Mouse (Mus musculus): ENCODE measurements at regions not wholly inside any gene's neighbourhood (a gene's known extent, or its start where the extent isn't known, plus 50 kb on each side); places are given as distances from the start of the nearest gene placed in this dataset.

DNA sequence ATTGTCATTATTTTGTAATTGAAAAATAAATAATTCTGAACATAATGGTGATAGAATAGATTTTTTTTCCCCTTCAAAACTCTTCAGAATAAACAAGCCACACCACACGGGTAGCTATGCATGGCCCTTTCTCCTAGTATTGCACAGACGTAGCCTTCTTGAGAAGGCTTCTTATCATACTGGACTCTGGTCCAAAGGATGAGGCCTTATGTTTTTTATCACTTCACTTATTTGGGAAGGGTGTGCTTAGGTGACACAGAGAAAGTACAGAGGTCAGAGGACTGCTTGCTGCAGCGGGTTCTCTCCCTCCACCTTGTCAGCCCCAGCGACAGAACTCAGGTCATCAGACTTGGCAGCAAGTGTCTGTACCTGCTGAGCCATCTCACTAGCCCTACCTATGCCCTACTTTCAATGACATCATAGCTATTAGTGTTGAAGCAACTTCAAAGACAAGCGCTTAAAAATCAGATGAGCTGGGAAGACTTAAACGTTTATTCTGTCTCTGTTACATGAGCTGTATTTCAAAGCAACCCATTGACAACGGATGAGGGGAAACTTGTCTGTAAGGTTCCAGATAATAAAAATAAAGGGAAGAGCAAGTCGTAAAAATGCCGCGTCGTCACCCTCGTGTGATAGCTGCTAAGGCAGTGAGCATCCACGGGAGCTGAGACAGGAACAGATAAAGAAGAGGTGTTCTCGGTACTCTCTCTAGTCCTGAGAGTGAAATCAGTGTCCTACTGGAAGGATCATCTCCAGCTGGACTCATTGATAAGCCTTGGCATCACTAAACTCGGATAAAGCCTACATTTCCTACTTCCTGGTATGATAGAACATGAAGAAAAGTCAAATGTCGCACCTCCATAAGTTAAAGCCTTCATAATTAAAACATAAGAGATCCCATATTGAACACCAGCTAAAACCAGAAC, 226.2 kb downstream of the Sp3 start:
- DNase-seq (ENCODE audit: low spot score in 2 of 2), result no peak

DNA sequence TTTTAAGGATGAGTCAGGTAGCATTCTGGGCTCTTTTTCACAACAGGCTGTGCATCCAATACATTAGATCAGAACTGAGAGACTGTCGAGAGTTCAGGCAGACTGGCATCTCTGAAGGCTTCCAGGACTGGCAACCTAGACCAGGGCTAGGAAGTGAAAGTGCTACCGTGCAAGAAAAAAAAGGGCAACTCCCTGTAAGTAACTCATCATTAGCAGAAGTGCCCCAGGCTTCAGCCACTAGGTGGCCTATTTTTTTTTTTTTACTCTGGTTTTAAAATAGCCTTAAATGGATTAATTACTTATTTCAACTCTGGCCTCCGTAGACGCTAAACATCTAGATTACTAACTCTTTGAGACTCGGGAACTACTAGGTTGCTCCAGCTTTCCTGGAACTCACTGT, 216.8 kb downstream of the Sp3 start:
- DNase-seq (ENCODE audit: low spot score in 2 of 2), result no peak

DNA sequence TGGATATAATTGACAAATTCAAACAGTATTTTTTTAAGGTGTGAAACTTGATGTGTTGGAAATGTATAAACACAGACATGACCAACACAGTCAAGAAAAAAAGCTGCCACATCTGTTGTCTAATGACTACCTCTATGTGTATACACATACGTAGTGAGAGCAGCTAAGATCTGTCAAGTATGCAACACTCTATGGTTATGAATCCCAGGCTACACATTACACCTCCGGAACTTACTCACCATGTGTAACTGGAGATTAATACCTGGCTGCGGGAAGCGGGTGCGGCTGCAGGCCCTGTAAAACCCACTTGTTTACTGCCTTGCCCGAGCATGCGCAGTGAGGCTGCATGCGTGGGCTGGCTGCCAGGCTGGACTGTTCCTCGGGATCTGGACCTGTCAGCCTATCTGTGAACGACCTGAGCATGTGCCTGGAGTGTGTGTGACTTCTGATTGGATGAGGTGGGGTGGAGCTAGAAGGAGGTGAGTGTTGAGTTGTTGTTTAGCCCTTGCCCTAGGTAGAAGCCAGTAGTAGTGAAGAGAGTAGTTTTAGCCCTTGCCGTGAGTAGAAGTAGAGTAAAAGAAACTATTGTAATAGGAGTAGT, 211.1 kb downstream of the Sp3 start:
- no peak for DNase-seq (ENCODE audit: low spot score in 2 of 2)

DNA sequence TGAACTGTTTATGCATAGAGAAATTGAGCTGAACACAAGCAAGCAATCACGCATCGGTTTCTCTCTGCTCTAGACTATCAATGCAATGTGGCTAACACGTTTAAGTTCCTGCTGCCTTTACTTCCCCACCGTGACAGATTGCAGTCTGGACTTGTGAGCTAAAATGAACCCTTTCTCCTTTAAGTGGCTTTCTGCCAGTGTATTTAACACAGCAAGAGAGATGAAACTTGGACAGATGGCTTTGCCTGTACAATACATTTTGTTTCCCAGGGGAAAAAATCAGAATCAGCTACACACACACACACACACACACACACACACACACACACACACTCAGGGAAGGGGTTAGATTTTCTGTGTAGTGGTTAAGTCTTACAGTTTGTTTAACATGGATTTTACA, 206.8 kb downstream of the Sp3 start:
- no peak for DNase-seq (ENCODE audit: low spot score in 2 of 2)

DNA sequence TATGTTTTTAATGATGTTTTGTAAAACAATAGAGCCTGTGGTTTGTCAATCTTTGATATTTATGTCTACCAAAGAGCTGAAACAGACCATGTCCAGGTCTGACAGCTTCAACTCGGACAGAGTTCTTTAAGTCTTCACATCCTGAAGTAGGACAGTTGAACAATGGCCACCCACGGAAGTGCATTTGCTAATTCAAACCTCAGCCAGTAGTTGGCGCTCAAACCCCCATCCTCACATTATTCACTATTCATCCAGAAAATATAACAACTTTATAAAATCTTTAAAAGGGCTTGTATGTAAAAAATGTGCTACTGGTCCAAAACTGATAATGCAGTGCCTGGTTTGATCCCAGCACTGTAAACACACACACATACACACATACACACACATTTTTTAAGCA, 202.9 kb downstream of the Sp3 start:
- DNase-seq (ENCODE audit: low spot score in 2 of 2), result no peak

DNA sequence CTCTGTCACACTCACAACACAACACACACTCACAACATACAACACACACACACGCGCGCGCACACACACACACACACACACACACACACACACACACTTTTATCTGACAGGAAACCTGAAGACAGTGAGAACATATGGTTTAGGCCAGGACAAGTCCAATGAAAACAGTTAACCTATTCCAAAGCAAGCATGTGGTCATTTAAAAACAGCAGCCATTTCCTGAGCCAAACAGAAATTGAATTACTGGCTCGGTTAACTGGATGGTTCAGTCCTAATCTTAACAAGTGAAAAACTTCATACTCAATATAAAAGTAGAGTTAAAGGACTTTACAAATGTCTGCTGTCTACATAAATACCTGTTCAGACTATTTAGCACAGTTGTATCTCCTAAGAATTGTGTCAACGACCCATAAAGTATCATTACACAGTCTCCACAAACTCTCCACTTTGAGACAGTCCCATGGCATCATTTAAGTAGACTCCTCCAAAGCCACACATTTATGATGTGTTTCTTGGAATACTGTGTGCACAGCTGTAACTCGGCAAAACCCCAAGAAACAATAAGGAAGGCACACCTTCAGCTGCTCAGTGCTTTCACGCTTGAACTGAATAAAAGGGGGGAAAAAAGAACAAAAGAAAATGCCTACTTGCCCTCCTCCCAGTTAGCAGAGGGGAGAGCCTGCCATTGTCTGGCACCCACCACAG, 202.3 kb downstream of the Sp3 start:
- DNase-seq (ENCODE audit: low spot score in 2 of 2), result no peak

DNA sequence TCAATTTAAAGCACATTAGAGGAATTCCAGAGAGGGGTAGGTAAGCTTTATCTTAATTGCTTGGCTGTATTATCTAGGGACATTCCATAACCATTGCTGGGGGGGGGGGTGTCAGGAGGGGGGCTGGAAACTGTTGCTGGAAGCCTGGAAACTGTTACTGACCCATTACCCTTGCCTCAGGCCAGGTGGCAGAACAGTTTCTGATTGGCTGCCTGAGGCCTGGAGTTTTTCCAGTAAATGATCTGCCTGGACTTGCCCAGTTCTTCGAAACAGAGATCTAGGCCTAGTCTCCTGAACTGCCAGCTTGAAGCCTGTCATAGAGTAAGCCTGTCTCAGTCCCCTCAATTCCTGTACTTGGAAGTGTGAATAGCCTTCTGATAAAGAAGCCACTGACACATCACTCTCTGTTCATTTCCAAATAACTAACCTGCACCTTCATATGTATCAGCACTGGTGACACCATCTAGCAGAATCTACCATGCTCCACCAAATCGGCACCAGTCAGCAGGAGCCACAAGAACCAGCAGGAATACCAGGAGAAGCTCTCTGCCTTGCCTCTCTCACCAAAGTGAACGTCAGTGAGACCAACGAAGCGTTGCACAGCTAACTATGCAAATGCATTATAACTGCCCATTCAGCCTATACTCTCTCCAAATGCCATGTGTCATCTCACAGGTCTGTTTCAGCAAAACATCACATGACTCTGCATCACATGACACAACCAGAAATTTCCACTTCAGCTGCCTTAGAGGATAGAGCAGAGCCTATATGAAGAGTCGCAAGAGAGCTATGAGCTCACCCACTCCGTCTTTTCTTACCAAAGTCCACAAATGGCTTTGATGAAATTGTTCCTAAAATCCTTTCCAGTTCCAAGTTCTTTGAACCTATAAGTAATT, 200.7 kb downstream of the Sp3 start:
- no peak for DNase-seq (ENCODE audit: low spot score in 2 of 2)

DNA sequence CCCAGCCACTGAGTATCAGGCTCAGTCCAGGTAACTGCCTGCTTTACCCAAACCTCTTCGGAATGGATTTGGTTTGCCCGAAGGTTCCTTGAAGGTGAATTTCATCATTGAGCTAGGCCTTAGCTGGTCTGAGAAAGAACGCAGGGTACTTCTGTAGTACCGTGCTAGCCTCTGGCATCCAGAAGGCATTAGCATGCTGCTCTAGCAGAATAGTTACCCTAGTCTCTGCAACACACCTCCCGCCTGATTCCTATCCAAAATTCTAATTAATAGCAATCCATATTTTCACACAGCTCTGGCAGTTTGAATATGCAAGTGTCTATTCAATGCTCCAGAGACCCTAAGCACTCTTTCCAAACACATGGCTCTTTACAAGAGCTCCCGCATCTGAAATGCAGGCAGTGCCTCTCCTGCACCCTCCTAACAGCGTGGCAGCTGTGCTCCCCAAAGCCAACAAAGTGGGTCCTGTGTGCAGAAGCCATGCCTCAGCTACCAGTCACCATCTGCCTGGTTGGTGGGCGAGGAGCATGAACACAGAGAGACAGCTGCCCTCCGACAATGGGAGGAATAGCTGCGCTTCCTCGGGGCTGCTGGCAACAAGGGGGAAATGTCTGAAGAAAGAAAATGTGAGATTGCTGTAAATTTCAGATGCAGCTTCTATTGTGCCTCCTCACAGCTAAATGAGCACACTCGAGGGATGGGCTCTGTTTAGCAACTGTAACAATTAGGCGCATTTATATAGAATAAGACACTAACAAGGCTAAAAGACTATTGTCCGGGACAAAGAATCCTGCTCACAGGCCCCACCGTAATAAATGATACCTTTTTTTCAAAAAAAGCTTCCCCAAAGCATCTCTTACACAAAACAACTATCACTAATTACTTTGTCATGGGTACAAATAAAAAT, 198.6 kb downstream of the Sp3 start:
- peak; percentile 3 to 4 for DNase-seq (ENCODE audit: low spot score in 2 of 2)

DNA sequence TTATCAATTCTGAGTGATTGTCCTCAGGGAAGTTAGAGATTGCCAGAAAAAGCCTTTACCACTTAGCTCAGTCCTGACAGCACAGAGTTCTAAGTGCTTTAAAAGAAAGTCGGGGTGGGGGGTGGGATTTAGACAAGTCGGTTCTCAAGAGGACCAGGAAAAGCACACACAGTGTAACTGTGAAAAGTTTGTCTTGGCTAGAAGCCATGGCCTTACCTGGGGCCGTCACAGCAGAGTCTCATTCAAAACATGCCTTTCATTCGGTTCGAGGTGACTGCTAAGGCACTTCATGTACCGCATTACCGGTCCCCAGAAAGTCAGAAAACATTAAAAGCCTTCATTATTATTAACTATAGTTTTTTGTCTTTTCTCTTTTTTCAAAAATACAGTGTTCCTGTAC, 197.9 kb downstream of the Sp3 start:
- DNase-seq (ENCODE audit: low spot score in 2 of 2), result no peak

DNA sequence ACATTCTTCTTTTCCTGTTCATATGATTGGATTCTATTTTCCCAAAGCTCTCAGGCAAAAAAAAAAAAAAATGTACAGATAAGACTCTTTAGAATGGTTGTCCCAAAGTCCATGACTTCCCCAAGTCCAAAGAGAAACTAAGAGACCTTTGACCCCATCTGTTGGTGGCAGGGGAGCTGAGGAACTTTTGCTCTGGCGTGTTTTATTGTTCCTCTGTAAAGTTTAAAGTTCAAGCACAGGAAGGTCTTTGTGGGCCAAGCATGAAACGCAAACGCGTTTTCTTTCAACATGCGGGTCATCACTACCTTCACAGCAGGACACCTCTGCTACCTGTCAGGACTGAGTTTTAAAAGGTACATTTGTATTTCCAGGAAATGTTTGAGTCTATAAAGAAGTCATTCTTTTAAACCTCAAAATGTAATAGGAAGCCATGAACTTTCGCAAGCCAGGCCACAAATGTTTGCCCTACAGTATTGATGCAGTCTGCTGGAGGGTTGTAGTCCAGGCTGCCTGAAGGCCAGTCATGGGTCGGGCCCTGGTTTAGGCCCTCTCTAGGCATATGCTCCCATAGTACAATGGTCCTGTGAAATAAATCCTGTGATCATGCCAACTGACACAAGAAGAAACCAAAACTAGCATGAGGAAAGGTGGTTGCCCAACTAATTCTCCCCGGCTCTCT, 194.7 kb downstream of the Sp3 start:
- no peak for DNase-seq (ENCODE audit: low spot score in 2 of 2)

DNA sequence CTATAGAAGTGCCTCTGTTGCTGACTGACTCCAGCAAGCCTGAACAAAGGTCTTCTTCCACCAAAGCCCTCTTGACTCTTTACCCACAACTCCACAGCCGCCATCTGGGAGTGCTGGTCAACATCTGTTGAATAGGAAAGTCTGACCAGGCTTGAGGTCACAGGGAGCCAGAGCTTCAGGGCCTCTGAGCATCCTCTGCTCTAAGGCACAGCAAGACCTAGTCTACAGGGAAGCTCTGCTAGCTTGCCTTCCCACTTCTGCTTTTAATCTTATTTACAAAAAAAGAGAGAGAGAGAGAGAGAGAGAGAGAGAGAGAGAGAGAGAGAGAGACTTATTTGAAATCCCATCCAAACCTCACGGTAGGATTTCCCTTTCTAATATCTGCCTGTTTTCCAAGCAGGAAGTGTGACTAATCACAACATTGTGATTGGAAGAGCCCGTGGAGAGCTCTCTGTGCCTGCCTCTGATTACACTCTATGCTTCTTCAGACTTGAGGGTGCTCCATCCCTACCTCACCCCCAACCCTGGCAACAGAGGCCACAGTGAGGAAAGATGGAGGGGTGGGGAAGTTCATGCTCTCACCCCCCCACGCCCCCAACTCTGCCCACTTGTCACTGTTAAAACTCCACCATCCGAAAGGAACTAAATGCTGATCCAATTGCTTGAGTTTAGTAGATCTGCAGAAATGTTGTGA, 194.1 kb downstream of the Sp3 start:
- DNase-seq (ENCODE audit: low spot score in 2 of 2), result no peak

DNA sequence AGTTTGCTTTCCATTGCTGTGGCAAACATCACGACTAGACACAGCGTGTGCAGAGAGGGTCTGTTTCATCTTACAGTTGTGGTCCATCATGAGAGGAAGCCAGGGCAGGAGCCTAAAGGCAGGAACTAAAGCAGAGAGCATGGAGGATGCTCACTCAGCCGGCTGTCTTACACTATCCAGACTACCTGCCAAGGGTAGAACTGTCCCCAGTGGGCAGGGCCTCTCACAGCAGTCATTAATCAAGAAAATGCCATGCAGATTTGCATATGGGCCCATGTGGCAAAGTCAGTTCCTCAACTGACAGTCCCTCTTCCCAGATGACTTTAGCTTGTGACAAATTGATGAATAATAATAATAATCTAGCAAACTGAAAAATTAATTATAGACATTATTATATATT, 192.6 kb downstream of the Sp3 start:
- no peak for DNase-seq (ENCODE audit: low spot score in 2 of 2)

DNA sequence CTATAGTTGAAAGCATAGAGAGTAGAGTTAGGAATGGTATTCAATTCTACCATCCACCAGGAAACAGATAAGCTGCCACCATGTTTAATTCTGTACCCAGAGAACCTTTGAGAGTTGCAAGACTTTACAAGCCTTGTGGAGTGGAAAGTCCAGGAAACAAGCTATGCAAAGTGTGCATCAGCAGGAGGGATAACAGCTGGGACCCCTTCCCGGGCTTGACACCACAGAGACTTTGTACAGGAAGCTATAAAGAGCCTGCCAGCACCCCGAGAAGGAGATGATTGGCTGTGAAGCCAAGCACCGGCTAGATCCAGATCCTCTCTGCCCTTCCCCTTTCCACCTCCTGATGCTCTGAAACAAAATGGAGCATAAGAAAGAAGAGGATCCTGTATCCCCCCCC, 188.8 kb downstream of the Sp3 start:
- no peak for DNase-seq (ENCODE audit: low spot score in 2 of 2)

DNA sequence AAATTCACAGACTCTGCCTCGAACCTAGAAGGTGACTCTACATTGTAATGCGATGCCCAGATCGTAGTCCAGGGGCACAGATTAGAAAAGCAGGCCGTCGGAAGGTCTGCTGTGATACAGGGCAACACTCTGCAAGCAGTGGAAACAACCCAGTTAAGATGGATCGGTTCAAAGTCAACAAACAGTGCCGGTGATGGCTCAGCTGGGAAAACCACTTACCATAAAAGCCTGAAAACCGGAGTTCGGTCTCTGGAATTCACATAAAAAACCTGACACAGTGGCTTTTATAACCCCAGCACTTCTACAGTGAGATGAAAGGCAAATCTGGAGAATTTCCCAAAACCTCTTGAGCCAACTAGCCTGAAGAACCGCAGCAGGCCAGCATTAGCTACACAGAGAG, 186.8 kb downstream of the Sp3 start:
- DNase-seq (ENCODE audit: low spot score in 2 of 2), result no peak

DNA sequence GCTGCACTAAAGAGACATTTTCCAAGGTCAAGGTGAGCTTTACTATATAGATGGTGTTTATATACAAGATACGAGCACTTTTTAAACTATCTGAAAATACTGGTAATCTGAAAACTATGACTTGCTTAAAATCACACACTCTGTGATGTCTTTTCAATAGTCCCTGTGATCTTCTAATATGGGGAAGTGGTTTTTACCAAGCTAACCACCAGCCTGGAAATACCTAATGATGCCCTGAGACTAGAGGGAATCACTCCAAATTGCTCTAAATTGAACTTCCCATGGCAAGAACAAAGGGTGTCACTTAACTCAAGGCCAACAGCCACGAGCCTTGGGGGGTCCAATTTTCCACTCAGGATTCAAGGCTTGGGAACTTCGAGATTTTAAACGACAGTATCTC, 185.7 kb downstream of the Sp3 start:
- DNase-seq (ENCODE audit: low spot score in 2 of 2), result no peak

DNA sequence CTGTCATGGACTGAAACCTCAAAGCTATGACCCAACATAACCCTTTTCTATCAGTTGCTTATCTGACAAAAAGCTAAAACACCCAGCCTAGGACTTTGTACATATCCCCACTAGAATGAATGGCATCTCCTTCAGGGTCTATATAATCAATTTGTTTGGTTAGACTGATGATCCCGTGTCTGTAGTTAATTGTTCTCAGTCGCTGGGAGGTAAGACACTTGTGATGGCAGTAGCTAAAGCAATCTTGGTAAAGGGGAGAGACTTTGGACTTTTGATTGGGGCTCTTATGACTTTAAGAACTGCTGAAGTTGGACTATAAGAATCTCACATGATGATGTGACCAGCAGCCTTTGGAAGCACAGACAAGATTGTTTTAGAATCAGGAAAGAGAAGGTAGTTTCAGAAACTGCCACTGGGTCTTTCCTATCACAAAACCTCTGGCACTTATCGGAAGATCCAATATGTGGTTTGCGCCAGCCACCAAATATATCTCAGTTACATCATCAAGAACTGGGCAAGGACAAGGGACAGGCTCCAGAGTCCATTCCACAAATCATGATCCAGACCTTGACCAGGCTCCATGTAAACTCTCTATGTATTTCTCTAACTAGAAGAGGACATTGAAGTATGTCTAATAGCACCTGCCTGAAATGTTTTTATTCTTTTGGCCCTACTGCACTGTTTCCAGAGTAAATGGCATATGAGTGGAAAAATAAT, 183.1 kb downstream of the Sp3 start:
- DNase-seq (ENCODE audit: low spot score in 2 of 2), result no peak

DNA sequence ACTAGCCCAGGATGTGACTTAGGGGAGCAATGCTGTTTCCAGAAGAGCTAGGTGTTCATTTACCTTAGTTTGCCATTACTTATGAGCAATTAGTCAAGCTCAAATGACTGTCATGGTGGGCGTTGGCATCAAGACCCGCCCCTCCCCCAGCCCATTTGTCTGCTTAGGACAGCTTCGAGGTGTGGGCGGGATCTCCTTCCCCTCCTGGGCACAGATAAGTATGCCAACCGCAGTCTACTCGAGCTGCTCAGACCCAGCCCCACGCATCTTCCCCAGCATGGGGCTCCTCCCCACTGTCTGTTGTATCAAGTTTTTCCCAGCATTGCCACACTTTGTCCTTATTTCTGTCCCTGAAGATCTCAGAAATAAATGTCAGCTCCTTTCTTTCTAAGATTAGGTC, 179.6 kb downstream of the Sp3 start:
- no peak for DNase-seq (ENCODE audit: low spot score in 2 of 2)

DNA sequence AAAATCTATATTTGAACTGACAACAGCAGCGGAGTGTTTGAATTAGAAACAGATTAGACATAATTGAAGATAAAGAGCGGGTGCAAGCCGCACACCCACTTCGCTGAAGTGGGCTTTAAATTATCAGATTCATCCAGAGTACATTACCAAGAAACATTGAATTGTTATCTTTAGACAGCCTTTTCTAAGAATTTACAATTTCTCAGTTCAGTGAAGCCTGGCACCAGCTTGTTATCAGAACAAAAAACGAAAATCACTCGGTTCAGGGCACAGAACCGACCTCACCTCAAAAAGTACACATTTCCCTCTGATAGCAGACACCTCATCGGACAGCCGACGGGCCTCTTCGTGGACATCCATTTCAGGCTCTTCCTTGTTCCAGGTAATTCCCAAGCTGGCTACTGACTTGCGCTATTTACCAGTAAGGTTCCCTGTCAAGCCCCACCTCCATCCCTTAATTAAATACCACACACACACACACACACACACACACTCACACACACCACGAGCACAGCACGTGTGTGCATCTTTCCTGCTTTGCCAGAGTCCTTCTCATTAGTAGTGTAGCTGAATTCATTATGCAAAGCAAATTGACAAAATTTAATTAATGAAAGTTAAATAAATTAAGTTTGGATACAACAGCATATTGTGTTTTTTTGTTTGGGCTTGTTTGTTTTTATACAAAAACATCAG, 166.8 kb downstream of the Sp3 start:
- no peak for DNase-seq (ENCODE audit: low spot score in 2 of 2)

Data from frontal cortex, postnatal 36 days (tissue).